Mouse (Mus musculus): Measurements from ENCODE around the gene Ms4a13. TPM values are rescaled to one million over a fixed set of nuclear protein-coding genes. Genes with fewer than 3 reads are reported as not detected.

The Ms4a13 gene
- total and polyA plus RNA-seq, 3 experiments, result not detected

GRCm38 (mm10) chr19:11234921-11235735 is 38.6 kb upstream of the Ms4a13 start:
- H3K27me3 ChIP-seq (ENCODE audit: control insufficient read depth in 1 of 2, insufficient read depth in 2 of 2, low read length in 2 of 2), result no peaks in the 10 kb centered on the region
- no peak overlapping the region for H3K4me3 ChIP-seq (ENCODE audit: control insufficient read depth in 1 of 2, insufficient read depth in 1 of 2, low read depth in 2 of 2, low read length in 2 of 2)
- H3K36me3 ChIP-seq (ENCODE audit: control insufficient read depth in 1 of 2, insufficient read depth in 2 of 2, low read length in 2 of 2), result no peaks in the 10 kb centered on the region
- no peaks in the 10 kb centered on the region for H3K79me2 ChIP-seq (ENCODE audit: control insufficient read depth, insufficient read depth, low read length, poor library complexity)
- no peaks in the 10 kb centered on the region for H3K4me1 ChIP-seq (ENCODE audit: control insufficient read depth in 1 of 2, insufficient read depth in 2 of 2, low read length in 2 of 2)
- no peak overlapping the region for H3K9ac ChIP-seq (ENCODE audit: control insufficient read depth, low read depth, low read length, poor library complexity, severe bottlenecking)
- DNase-seq (ENCODE audit: low read depth, low spot score), result no peak
- H3K9me3 ChIP-seq (replicated peaks; ENCODE audit: insufficient read depth, low read length), result no peaks in the 10 kb centered on the region
- no peak for TF ChIP-seq RAD21 (IDR thresholded peaks at IDR 0.05; ENCODE audit: low read depth, low read length)
- TF ChIP-seq SIN3A (IDR thresholded peaks at IDR 0.05; ENCODE audit: low read length), result no peak
- no peak for TF ChIP-seq CHD1 (IDR thresholded peaks at IDR 0.05; ENCODE audit: low read depth, low read length)
- no peak for TF ChIP-seq GABPA (IDR thresholded peaks at IDR 0.05; ENCODE audit: low read depth, low read length)
- no peak for TF ChIP-seq USF1 (IDR thresholded peaks at IDR 0.05; ENCODE audit: low read depth, low read length)
- TF ChIP-seq UBTF (IDR thresholded peaks at IDR 0.05; ENCODE audit: borderline replicate concordance, insufficient read depth, low read depth, low read length), result no peak
- TF ChIP-seq HCFC1 (IDR thresholded peaks at IDR 0.05; ENCODE audit: low read depth, low read length), result no peak
- TF ChIP-seq NRF1 (IDR thresholded peaks at IDR 0.05; ENCODE audit: insufficient read depth, low read depth, low read length, poor library complexity, severe bottlenecking), result no peak
- TF ChIP-seq ZC3H11A (IDR thresholded peaks at IDR 0.05; ENCODE audit: low read depth, low read length), result no peak
- no peak overlapping the region for H3K27ac ChIP-seq (ENCODE audit: control insufficient read depth, low read depth, low read length)

- H3K4me3 ChIP-seq (ENCODE audit: control insufficient read depth in 1 of 2, insufficient read depth in 1 of 2, low read depth in 2 of 2, low read length in 2 of 2), result no peak overlapping the region
- no peaks in the 10 kb centered on the region for H3K79me2 ChIP-seq (ENCODE audit: control insufficient read depth, insufficient read depth, low read length, poor library complexity)
- no peak for TF ChIP-seq KAT2A (conservative IDR thresholded peaks at IDR 0.05; ENCODE audit: low read depth, low read length)
- TF ChIP-seq CHD2 (IDR thresholded peaks at IDR 0.05; ENCODE audit: low read length), result no peak
- TF ChIP-seq RAD21 (IDR thresholded peaks at IDR 0.05; ENCODE audit: low read depth, low read length), result no peak
- no peak for TF ChIP-seq MYB (IDR thresholded peaks at IDR 0.05; ENCODE audit: low read depth, low read length)
- no peaks in the 10 kb centered on the region; a peak in 1 of 4 replicates for H3K27me3 ChIP-seq (ENCODE audit: control insufficient read depth in 1 of 2, insufficient read depth in 2 of 2, low read length in 2 of 2)
- H3K9ac ChIP-seq (ENCODE audit: control insufficient read depth, low read depth, low read length, poor library complexity, severe bottlenecking), result no peak overlapping the region
- H3K4me1 ChIP-seq (ENCODE audit: control insufficient read depth in 1 of 2, insufficient read depth in 2 of 2, low read length in 2 of 2), result no peaks in the 10 kb centered on the region
- no peak overlapping the region for H3K27ac ChIP-seq (ENCODE audit: control insufficient read depth, low read depth, low read length)
- no peaks in the 10 kb centered on the region for H3K9me3 ChIP-seq (replicated peaks; ENCODE audit: insufficient read depth, low read length)
- DNase-seq (ENCODE audit: low read depth, low spot score), result no peak
- H3K36me3 ChIP-seq (ENCODE audit: control insufficient read depth in 1 of 2, insufficient read depth in 2 of 2, low read length in 2 of 2), result no peaks in the 10 kb centered on the region
Measured at GRCm38 (mm10) chr19:11234244-11234643, 37.7 kb upstream of the Ms4a13 start.

GRCm38 (mm10) chr19:11232348-11232747 is 35.8 kb upstream of the Ms4a13 start, which contains the start of gene Ms4a12:
Gene Ms4a12, minus strand, starts transcription at chr19:11232448.
- H3K9ac ChIP-seq (ENCODE audit: control insufficient read depth, low read depth, low read length, poor library complexity, severe bottlenecking), result no peak within 1 kb of the TSS
- H3K4me3 ChIP-seq (ENCODE audit: control insufficient read depth in 1 of 2, insufficient read depth in 1 of 2, low read depth in 2 of 2, low read length in 2 of 2), result no peak within 1 kb of the TSS
- DNase-seq (ENCODE audit: low read depth, low spot score), result no peak
- H3K9me3 ChIP-seq (replicated peaks; ENCODE audit: insufficient read depth, low read length), result no peaks in the 10 kb centered on the region
- no peaks in the 10 kb centered on the region for H3K79me2 ChIP-seq (ENCODE audit: control insufficient read depth, insufficient read depth, low read length, poor library complexity)
- no peaks in the 10 kb centered on the region; a peak in 1 of 4 replicates for H3K27me3 ChIP-seq (ENCODE audit: control insufficient read depth in 1 of 2, insufficient read depth in 2 of 2, low read length in 2 of 2)
- H3K36me3 ChIP-seq (ENCODE audit: control insufficient read depth in 1 of 2, insufficient read depth in 2 of 2, low read length in 2 of 2), result no peaks in the 10 kb centered on the region
- no peaks in the 10 kb centered on the region for H3K4me1 ChIP-seq (ENCODE audit: control insufficient read depth in 1 of 2, insufficient read depth in 2 of 2, low read length in 2 of 2)
- no peak within 1 kb of the TSS for H3K27ac ChIP-seq (ENCODE audit: control insufficient read depth, low read depth, low read length)
- TF ChIP-seq EP300 (IDR thresholded peaks at IDR 0.05; ENCODE audit: low read depth in 1 of 2, low read length in 2 of 2), result no peak
- TF ChIP-seq POLR2AphosphoS5 (IDR thresholded peaks at IDR 0.05; ENCODE audit: borderline replicate concordance, low read depth, low read length), result no peak

All from MEL (cell line).